Mouse (Mus musculus) bone marrow macrophage, adult 2 months (primary cell): Measurements from ENCODE around the gene Pla2g6. TPM values are rescaled to one million over a fixed set of nuclear protein-coding genes. Genes with fewer than 3 reads are reported as not detected.

Experiments used
- H3K27ac ChIP-seq: 2 replicates; pipeline ENCODE4 v1.5.1; 2012; ENCODE audit warnings: low read depth, low read length; ENCODE audit not compliant: insufficient read depth
- H3K4me1 ChIP-seq: 2 replicates; pipeline ENCODE4 v1.6.1; 2012; ENCODE audit warnings: low read length; ENCODE audit not compliant: control insufficient read depth, insufficient read depth
- H3K4me3 ChIP-seq: 2 replicates; pipeline ENCODE4 v1.5.1; 2012; ENCODE audit warnings: mild to moderate bottlenecking, low read length, moderate library complexity; ENCODE audit not compliant: insufficient read depth
- CTCF ChIP-seq: IDR thresholded peaks from 2 replicates; pipeline ENCODE4 v1.5.1; 2012; ENCODE audit warnings: low read depth, mild to moderate bottlenecking, low read length, moderate library complexity
- POLR2A ChIP-seq: IDR thresholded peaks from 2 replicates; pipeline ENCODE4 v1.6.1; 2012; ENCODE audit warnings: mild to moderate bottlenecking, low read depth, low read length, borderline replicate concordance
- polyA plus RNA-seq: library from polyadenylated mRNA; stranded (reverse); fragments of >200 nt; gene quantifications from 2 replicates; pipeline ENCODE4 v1.2.4, GENCODE M21; 2012; ENCODE audit not compliant: missing spikeins, insufficient read depth, insufficient read length

Gene Pla2g6
- polyA plus RNA-seq, 1 experiment: 4.5 TPM

- H3K4me1 ChIP-seq: no peaks in the 10 kb centered on the region
- TF ChIP-seq CTCF: no peak
- TF ChIP-seq POLR2A: no peak
- H3K27ac ChIP-seq: no peak overlapping the region
Measured at GRCm38 (mm10) chr15:79303725-79304124, 24.5 kb downstream of the Pla2g6 start.

GRCm38 (mm10) chr15:79299563-79300155, 28.5 kb downstream of the Pla2g6 start:
- H3K4me1 ChIP-seq: no peaks in the 10 kb centered on the region
- H3K27ac ChIP-seq: no peak overlapping the region
- TF ChIP-seq CTCF (no peak), POLR2A (no peak)
- no peak overlapping the region for H3K4me3 ChIP-seq

More at GRCm38 (mm10) chr15:79303725-79304124, 24.5 kb downstream of the Pla2g6 start:
- H3K4me3 ChIP-seq: no peak overlapping the region

DNA sequence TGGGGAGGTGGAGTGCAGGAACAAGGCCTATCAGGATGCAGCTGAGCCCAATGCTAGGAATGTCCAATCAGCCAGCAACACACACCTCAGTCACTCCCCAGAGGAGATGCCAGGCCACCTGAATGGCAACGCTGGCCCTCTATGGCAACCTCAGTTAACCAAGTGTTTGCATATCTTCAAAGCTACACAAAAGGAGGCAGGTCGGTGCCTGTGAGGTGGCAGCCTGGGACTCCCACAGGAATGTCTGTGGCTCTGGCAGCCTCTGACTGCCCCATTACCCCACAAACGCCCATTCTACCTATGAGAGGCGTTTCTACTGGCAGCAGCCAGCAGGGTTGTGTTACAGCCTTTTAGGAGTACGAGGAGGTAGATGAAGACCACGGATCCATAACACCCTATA, 29.6 kb downstream of the Pla2g6 start:
- TF ChIP-seq POLR2A (no peak), CTCF (no peak)
- no peaks in the 10 kb centered on the region for H3K4me1 ChIP-seq
- H3K27ac ChIP-seq: no peak overlapping the region
- no peak overlapping the region for H3K4me3 ChIP-seq

- no peak overlapping the region for H3K27ac ChIP-seq
- no peak for TF ChIP-seq POLR2A
- no peak for TF ChIP-seq CTCF
- no peaks in the 10 kb centered on the region for H3K4me1 ChIP-seq
- no peak overlapping the region for H3K4me3 ChIP-seq
Measured at GRCm38 (mm10) chr15:79292779-79293178, 35.4 kb downstream of the Pla2g6 start.

DNA sequence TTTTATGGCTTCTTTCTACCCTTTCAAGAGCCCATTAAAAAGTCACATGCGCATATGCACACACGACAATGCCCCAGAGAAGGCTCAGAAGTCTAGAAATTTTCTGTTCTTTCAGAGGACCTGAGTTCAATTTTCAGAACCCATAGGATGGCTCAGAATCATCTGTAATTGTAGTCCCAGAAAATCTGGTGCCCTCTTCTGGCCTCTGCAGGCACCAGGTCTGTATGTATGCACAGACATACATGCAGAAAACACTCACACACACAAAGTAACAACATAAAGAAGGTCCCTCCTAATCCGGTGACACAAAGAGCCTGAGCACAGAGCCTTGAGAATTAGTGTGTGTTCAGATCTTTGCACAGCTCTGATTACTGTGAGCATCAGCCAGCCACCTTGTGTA, 37.9 kb downstream of the Pla2g6 start:
- no peak overlapping the region for H3K4me3 ChIP-seq
- TF ChIP-seq POLR2A (no peak), CTCF (no peak)
- no peak overlapping the region for H3K27ac ChIP-seq

DNA sequence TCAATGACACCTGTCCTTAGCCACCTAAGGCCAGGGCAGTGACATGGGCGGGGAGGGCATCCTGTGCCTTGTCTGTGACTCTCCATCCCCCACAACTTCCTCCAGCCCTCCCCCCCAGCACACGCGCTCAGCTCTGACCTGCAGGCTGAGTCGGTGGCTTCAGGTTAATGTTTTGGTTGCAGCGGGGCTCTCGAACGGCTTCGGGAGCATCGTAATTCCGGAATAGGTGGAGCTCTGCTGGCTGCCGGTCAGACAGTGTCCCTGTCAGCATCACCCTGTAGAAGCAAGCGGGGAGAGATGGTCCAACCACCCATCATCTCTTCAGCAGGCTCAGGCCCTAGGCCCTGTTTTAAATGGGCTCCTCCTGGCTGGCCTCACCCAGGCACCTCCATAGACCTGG, 38.7 kb downstream of the Pla2g6 start:
- Histone ChIP-seq H3K4me1 (no peaks in the 10 kb centered on the region), H3K4me3 (no peak overlapping the region), H3K27ac (no peak overlapping the region)
- TF ChIP-seq CTCF: no peak
- TF ChIP-seq POLR2A: no peak

More for the DNA sequence above, 37.9 kb downstream of the Pla2g6 start:
- no peaks in the 10 kb centered on the region for H3K4me1 ChIP-seq

- Histone ChIP-seq H3K4me3 (no peak overlapping the region), H3K4me1 (no peaks in the 10 kb centered on the region), H3K27ac (no peak overlapping the region)
- TF ChIP-seq CTCF (no peak), POLR2A (no peak)
Measured at GRCm38 (mm10) chr15:79288387-79288786, 39.8 kb downstream of the Pla2g6 start.

- Histone ChIP-seq H3K4me1 (no peaks in the 10 kb centered on the region), H3K27ac (no peak overlapping the region), H3K4me3 (no peak overlapping the region)
- TF ChIP-seq POLR2A (no peak), CTCF (no peak)
Measured at GRCm38 (mm10) chr15:79287091-79287490, 41.1 kb downstream of the Pla2g6 start.

GRCm38 (mm10) chr15:79286141-79286540, 42.0 kb downstream of the Pla2g6 start:
- Histone ChIP-seq H3K27ac (no peak overlapping the region), H3K4me1 (peaks cover 4% of the 10 kb centered on the region), H3K4me3 (no peak overlapping the region)
- TF ChIP-seq CTCF: no peak
- no peak for TF ChIP-seq POLR2A

GRCm38 (mm10) chr15:79285399-79285798, 42.8 kb downstream of the Pla2g6 start, which contains the start of gene Baiap2l2:
TSS of gene Baiap2l2 (minus strand) at chr15:79285537.
- no peak within 1 kb of the TSS for H3K27ac ChIP-seq
- H3K4me3 ChIP-seq: no peak within 1 kb of the TSS
- H3K4me1 ChIP-seq: peaks cover 11% of the 10 kb centered on the region
- TF ChIP-seq POLR2A (no peak), CTCF (no peak)
